Mouse (Mus musculus) adipocyte (in vitro differentiated cells): Measurements from ENCODE around the gene Slc25a14.

Experiments
- DNase-seq: peaks from one replicate; pipeline ENCODE4 v3.0.0-alpha.2; 2016; ENCODE audit warnings: low spot score

Gene Slc25a14

GRCm38 (mm10) chrX:48623379-48624053 lies at the start of gene Slc25a14:
Gene Slc25a14, plus strand, starts transcription at chrX:48623413.
- peak; percentile 81 for DNase-seq

GRCm38 (mm10) chrX:48583332-48583731 lies 39.9 kb upstream of the Slc25a14 start:
- no peak for DNase-seq

- peak; percentile 16 for DNase-seq
Observed at GRCm38 (mm10) chrX:48593721-48594098, 29.5 kb upstream of the Slc25a14 start.

- DNase-seq: peak; percentile 70
Observed at GRCm38 (mm10) chrX:48594099-48594760, 29.0 kb upstream of the Slc25a14 start, which contains the start of gene Zfp280c. Gene Zfp280c, minus strand, starts transcription at chrX:48594504.

GRCm38 (mm10) chrX:48596053-48596452 lies 27.2 kb upstream of the Slc25a14 start:
- DNase-seq: no peak

- DNase-seq: no peak
Observed at GRCm38 (mm10) chrX:48596906-48597305, 26.3 kb upstream of the Slc25a14 start.

GRCm38 (mm10) chrX:48604872-48605271 lies 18.3 kb upstream of the Slc25a14 start:
- no peak for DNase-seq

- DNase-seq: no peak
Observed at GRCm38 (mm10) chrX:48623049-48623378, 199 bp upstream of the Slc25a14 start.

GRCm38 (mm10) chrX:48624054-48624420 lies 824 bp downstream of the Slc25a14 start:
- no peak for DNase-seq

GRCm38 (mm10) chrX:48637032-48637431 lies 13.8 kb downstream of the Slc25a14 start:
- no peak for DNase-seq

GRCm38 (mm10) chrX:48644122-48644521 lies 20.9 kb downstream of the Slc25a14 start:
- peak; percentile 24 for DNase-seq

GRCm38 (mm10) chrX:48666807-48667206 lies 43.6 kb downstream of the Slc25a14 start:
- no peak for DNase-seq

- no peak for DNase-seq
Observed at GRCm38 (mm10) chrX:48669588-48669987, 46.4 kb downstream of the Slc25a14 start.

- no peak for DNase-seq
Observed at GRCm38 (mm10) chrX:48671714-48672113, 48.5 kb downstream of the Slc25a14 start.

- DNase-seq: no peak
Observed at GRCm38 (mm10) chrX:48674171-48674570, 51.0 kb downstream of the Slc25a14 start, which contains the start of gene Gpr119. Gene Gpr119, minus strand, starts transcription at chrX:48674478.

- DNase-seq: peak; percentile 64
Observed at GRCm38 (mm10) chrX:48683451-48683850, 60.2 kb downstream of the Slc25a14 start.

GRCm38 (mm10) chrX:48683857-48684256 lies 60.6 kb downstream of the Slc25a14 start:
- DNase-seq: no peak

GRCm38 (mm10) chrX:48694460-48694859 lies 71.2 kb downstream of the Slc25a14 start:
- no peak for DNase-seq

- peak; percentile 93 for DNase-seq
Observed at GRCm38 (mm10) chrX:48694864-48695371, 71.7 kb downstream of the Slc25a14 start, which contains the start of gene Rbmx2. Gene Rbmx2, plus strand, starts transcription at chrX:48695004.

- DNase-seq: no peak
Observed at GRCm38 (mm10) chrX:48709701-48710100, 86.5 kb downstream of the Slc25a14 start.
